Mouse (Mus musculus): ENCODE data around the gene Nod1. TPM values are rescaled to one million over a fixed set of nuclear protein-coding genes. Genes with fewer than 3 reads are reported as not detected.

The Nod1 gene
- polyA plus RNA-seq, 1 experiment: 10.2 TPM

DNA sequence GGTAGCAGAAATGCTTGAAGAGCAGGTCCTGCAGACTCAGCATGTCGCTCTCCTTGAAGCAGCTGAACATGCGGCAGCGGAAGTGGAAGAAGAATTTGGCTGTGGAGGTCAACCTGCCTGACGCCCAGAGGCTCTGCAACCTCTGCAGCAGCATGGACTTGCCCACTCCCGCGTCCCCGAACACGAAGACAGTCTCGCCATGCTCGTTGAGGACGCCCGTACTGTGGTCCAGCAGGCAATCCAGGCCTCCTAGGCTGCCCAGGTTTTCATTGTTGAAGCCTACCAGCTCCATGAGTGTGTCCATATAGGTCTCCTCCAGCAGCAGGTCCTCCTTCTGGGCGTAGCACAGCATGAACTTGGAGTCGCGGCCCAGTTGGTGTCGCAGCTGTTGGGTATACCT lies 27.9 kb downstream of the Nod1 start:
- DNase-seq (ENCODE audit: low read depth, low spot score): no peak
- WGBS: 94% methylated on average over 16 of the region's 16 CpGs

DNA sequence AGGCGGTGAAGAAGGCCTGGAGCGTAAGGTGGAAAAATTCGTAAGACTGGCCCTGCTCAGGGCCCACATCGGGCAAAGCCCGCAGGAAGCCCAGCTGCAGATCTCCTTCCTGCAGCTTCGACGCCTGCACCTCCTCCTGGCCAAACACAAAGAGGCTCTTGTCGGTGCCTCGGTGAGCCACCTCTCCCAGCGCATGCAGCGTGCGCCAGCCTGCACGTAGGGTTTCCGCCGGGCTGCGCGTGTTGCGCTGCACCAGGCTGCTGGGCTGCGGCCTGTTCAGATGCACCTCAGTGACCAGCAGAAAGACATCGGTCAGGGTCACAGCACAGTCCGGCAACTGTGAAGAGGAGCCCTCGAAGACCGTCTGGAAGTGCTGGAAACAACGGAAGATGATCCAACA lies 28.7 kb downstream of the Nod1 start:
- WGBS: 87% methylated on average over 24 of the region's 24 CpGs
- no peak for DNase-seq (ENCODE audit: low read depth, low spot score)

DNA sequence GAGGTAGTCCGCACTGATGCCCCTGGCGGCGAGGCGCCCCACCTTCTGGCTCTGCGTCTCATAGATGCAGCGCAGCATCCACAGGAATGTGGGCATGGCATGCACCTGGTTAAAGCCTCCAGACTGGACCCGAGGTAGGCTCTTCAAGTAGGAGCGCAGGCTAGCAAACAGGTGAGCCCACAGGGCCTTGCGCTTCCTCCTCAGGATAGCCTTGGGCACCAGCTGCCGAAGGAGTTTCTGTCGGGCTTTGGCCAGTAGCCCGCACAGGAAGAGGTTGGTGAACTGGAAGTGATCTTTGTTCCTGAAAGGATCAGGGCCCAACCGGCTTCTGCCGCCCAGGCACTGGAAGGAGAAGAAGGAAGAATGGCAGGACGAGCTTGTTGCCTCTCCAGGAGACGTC lies 29.1 kb downstream of the Nod1 start:
- DNase-seq (ENCODE audit: low read depth, low spot score): no peak
- 83% methylated on average over 16 of the region's 16 CpGs for WGBS

DNA sequence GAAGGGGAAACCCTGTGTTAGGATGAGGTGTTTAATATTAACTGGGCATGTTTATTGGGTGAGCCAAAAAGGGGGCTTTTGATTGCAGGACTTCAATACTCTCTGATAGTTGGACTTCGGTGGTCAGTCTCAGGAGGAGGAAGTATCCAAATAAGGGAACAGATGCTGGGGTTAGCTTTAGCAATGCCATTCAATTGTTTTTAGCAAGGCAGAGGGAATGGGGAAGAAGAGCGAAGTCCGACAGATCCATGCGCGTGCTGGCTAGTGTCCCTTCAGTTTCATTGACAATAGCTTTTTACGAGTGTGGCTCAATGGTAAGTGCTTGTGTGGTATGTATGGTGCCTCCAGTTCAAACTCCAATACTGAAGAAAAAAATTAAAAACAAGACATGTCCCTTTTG lies 31.3 kb downstream of the Nod1 start:
- no peak for DNase-seq (ENCODE audit: low read depth, low spot score)
- 76% methylated on average over 6 of the region's 6 CpGs for WGBS

DNA sequence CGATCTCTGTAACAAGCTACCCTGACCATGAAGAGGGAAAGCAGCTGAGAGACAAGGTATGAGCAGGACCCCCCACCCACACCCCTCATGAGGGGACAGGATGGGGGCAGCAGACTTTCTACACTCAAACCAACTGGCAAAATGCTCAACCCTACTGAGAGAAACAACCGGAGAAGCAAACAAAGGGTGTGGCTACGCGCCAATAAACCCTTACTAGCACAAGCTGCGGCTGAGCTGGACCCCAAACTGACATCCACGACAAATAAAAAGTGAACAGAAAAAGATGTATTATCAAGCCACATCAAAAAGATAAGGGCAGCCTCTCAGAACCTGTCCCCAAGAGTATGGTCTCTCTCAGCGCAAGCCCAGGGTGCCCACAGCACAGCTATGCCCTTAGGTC lies 32.3 kb downstream of the Nod1 start:
- no peak for DNase-seq (ENCODE audit: low read depth, low spot score)
- 34% methylated on average over 7 of the region's 7 CpGs for WGBS

DNA sequence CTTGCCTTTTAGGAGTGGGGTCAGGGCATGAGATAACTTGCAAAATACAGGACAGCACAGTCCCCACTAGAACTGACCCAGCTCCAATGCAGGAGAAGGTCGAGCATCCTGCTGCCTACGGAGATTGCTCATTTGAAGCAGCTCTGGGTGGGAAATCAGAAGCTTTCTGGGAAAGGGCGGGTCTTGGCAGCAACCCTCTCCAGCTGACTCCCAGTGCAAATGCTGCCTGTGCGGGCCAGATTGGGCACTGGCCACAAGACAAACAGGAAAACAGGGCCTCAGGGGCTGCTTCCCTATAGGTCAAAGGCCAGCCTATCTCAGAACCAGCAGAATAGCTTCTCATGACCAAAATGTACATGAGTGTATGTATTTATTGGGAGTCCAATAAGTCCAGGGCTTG lies 32.8 kb downstream of the Nod1 start:
- DNase-seq (ENCODE audit: low read depth, low spot score): no peak
- WGBS: 33% methylated on average over 4 of the region's 4 CpGs

DNA sequence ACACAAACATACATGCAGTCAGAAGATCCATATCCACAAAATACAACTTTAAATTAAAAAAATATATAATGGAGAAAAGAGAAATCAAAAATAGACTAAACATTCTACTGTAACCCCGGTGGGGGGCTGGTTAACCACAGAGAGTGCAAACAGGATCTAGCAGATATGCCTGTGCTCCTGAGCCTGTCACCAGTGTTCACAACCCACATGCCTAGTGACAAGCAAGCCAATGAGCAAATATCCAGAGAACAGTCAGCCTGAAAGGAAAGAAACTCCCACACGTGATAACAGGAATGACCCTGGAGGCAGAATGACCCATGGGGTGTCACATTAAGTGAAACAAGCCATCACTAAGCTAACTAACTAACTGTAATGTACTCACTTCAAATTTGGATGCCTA lies 35.9 kb downstream of the Nod1 start:
- 86% methylated on average over 2 of the region's 2 CpGs for WGBS
- DNase-seq (ENCODE audit: low read depth, low spot score): no peak

DNA sequence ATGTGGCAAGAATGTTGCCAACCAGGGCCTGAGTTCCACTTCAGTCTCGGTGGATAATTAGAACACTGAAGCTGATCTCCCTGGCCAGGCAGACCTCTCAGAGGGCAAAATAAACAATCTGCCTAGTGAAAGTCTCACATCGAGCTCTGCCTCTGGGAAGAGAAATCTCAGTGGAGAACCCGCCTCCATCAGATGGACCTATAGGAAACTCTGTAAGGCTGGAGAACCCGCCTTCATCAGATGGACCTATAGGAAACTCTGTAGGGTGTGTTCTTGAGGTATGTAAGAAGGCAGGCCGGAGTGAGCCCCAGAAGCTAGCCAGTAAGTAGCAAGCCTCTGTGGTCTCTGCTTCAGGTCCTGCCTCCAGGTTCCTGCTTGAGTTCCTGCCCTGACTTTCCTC lies 37.5 kb downstream of the Nod1 start:
- DNase-seq (ENCODE audit: low read depth, low spot score): no peak

DNA sequence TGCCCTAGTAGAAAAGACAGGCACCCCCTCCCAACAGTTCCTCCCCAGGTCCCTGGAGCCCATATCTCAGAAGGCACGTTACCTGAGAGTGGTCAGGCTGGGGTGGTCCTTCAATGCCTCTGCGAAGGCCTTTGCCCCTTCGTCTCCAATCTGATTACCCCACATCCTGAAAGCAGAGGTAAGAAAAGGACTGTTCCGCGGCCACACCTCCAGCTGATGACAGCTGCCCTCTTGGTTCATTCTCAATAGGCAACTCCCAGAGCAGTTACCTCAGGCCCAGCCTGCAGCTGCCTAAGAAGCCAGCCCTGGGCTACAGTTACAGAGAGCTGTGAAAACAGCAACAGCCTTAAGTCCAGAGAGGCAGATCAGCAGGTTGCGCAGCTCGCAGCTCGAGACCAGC lies 38.1 kb downstream of the Nod1 start:
- 89% methylated on average over 8 of the region's 8 CpGs for WGBS

More for the DNA sequence above, 37.5 kb downstream of the Nod1 start:
- WGBS: 77% methylated on average over 5 of the region's 5 CpGs

DNA sequence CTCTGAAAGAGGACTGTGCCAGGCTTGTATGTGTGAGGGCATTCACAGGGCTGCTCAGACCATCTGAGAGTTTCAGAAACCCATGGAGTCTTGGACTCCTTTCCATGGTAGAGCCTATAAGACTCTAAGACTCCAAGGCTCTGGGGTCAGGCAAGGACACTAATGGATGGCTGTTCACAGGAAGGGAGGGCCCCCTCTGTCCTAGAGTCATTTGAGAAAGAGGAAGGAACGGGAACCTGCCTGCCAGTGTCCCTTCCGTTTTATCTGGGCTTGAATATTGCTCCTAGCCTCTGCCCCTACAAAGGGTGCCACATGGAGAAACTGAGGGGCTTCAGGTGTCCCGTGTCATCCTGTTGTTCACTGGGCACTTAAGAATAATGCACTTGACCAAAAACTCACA lies 38.5 kb downstream of the Nod1 start:
- 86% methylated on average over 3 of the region's 3 CpGs for WGBS
- DNase-seq (ENCODE audit: low read depth, low spot score): no peak

More for the DNA sequence above, 38.1 kb downstream of the Nod1 start:
- no peak for DNase-seq (ENCODE audit: low read depth, low spot score)

DNA sequence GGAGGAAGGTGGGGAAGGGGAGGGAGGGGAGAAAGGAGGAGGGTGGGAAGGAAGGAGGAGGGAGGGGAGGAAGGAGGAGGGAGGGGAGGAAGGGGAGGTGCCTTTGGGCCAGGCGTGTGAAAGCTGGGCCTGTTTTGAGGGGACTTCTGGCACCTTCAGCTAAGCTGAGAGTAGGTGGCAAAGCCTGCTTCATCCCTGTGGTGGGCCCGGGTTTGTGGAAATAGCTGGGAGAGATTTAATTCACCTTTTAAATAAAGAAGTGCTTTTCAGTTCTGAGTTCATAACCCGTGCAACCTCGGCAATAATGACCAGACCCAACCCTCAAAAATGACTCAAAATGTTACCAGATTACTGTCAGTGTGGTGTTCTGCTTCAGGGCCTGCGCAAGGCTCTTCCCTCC lies 39.2 kb downstream of the Nod1 start:
- DNase-seq (ENCODE audit: low read depth, low spot score): no peak
- WGBS: 83% methylated on average over 5 of the region's 5 CpGs

DNA sequence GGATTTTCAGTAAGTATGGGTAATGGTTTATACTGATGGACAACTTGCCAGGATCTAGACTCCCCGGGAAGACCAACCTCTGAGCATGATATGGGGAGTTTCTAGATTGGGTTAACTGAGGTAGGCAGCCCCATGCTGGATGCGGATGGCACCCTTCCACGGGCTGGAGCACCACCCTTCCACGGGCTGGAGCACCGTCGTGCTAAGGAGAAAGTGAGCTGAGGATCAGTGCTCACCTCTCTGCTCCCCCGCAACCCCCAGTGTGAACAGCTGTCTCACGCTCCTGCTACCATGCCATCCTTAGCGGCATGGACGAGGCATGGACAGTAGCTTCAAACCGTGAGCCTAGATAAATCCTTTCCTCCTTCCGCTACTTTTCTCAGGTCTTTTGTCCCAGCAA lies 39.9 kb downstream of the Nod1 start:
- 94% methylated on average over 12 of the region's 12 CpGs for whole genome bisulfite sequencing
- no peak for DNase-seq (ENCODE audit: low read depth, low spot score)

DNA sequence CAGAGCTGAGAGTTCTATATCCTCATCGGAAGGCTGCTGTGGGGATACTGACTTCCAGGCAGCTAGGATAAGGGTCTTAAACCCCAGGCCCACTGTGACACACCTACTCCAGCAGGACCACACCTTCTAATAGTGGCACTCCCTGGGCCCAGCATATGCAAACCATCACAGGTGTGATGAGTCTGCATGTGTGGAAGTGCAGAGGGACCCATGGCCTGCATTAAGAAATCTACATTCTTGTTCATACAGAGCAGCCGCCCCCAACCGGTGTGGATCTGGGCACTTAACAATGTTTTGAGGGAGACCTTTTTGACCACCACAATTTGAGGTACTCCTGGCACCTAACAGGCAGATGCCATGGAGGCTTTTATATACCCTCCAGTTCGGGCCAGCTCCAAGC lies 40.8 kb downstream of the Nod1 start:
- DNase-seq (ENCODE audit: low read depth, low spot score): no peak
- 98% methylated on average over 4 of the region's 4 CpGs for WGBS

DNA sequence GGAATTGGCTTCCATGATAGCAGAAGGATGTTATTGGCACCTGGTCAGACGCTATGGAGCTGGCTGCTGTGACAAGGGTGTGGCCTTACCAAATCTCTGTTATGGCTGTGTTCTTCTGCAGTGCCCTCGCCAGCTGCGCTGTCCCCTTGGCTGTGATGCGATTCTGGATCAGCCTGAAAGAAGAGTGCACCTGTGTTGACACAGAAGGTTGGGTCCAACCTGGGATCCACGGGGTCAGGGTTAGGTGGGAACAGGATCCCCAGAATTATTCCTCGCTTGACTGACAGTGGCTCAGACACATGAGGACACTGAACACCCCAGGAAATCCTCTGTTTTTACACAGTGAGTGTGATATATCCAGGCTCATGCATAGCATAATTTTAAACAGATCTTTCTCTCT lies 44.5 kb downstream of the Nod1 start:
- no peak for DNase-seq (ENCODE audit: low read depth, low spot score)
- 62% methylated on average over 6 of the region's 6 CpGs for WGBS

DNA sequence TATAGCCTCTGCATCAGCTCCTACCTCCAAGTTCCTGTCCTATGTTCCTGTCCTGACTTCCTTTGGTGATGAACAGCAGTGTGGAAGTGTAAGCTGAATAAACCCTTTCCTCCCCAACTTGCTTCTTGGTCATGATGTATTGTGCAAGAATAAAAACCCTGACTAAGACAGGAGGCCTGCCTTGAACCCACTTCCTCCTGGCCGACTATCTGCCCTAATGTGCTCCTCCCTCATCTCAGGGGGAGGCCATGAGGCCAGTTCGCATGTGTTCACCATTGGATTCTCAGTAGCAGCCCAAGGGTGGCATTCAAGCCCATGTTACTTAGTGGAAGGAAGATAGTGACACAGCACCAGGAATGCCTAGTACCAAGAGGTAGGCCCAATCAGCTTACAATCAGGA lies 45.5 kb downstream of the Nod1 start:
- DNase-seq (ENCODE audit: low read depth, low spot score): no peak
- WGBS: 77% methylated on average over 2 of the region's 2 CpGs

DNA sequence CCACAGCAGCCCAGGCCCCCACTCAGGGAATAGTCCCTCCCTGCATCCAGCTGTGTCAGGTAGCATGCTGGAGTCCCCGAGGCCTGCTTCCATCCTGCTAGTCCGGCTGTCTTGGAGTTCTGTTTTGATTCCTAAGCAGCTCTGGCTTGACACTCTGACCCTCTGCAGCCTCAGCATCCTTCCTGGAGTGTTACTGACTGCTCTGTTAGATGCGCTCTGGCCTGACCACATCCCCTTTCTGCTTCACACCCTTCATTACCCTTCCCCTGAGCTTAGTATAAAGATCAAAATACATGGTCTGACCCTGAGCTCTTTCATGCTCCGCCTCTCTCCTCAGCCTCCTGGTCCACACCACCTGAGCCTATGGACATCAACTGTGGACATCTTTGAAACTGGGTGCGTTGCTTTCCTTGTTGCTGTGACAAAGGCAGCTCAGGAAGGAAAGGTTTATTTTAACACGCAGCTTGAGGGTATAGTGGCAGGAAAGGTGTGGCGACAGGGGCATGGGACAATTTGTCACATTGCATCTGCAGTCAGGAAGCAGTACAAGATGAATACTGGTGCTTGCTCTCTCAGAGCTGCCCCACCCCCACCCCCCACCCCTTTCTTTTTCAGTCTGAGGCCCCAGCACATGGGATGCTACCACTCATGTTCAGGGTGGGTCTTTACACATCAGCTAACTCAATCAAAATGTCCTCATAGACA lies 46.5 kb downstream of the Nod1 start:
- DNase-seq (ENCODE audit: low read depth, low spot score): no peak
- 79% methylated on average over 7 of the region's 7 CpGs for whole genome bisulfite sequencing

DNA sequence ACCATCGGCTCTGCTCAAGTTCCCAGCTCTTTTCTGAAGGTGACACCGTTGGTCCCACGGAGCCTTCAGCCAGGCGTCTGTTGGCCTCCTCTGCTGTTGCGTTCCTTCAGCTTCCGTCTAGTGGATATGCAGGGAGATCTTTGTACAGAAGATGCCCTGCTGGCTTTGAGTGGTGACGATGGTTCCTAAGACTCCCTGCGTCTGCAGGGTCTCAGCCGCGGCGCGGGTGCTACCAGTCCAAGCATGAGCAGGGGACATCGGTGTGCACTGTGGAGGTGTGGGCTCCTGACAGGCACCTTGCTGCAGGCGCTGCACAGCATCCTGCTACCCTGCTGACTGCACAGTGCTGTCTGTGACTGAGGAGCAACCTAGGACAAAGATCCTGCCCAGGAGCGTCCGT lies 47.9 kb downstream of the Nod1 start:
- DNase-seq (ENCODE audit: low read depth, low spot score): no peak
- 95% methylated on average over 16 of the region's 16 CpGs for WGBS

DNA sequence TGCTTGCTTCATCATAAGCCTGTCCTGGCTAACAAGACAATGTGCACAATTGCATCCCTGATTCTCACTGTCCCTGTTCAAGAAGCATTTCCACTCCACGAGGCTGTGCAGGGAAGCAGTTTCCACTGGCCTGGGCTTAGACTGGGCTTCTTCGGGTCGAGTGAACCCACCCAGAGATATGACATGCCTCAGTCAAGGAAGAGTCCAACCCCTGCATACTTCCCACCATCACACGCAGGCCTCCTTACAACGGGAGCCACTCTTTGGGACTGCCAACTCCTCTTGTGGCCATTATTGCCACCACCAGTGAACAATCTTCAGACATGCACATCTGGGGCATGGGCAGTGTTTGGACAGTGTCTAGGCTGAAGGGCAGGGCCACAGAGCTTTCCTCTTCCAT lies 53.9 kb downstream of the Nod1 start:
- whole genome bisulfite sequencing: 74% methylated on average over 5 of the region's 5 CpGs
- DNase-seq (ENCODE audit: low read depth, low spot score): no peak

DNA sequence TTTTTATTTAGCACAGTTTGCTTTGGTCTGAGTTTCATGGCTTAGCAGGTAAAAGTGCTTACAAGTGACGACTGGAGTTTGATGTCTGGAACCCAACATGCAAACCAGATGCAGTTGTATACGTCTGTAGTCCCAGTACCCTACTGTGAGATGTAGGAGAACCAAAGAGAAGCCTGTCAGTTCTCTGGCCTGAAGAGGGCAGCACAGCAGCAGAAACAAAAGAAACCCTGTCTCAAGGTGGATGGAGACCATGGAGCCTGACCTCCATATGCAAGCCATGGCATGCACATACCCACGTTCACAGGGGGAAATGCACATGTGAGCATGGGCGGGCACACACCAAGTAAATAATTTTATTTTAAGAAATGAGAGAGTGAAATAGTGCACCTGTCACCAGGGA lies 54.9 kb downstream of the Nod1 start:
- 19% methylated on average over 4 of the region's 4 CpGs for WGBS
- peak; percentile 50 for DNase-seq (ENCODE audit: low read depth, low spot score)

DNA sequence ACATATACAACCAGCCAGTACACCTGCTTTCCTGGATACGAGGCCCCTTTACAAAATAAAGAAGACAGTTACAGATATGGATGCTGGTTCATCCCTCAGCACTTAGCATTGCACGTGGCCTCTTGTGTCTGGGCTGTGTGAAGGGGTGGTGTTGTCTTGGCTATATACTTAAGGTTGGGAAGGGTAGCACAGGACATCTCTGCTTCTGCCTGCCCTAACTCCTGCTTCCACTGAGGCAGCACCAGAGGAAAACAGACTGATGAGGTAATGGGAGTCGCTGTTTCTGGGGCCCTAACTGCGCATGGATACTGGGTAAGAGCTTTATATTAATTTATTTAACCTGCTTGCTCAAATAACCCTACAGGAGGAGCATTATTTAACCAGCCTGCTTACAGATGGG lies 55.5 kb downstream of the Nod1 start:
- 76% methylated on average over 4 of the region's 4 CpGs for WGBS
- DNase-seq (ENCODE audit: low read depth, low spot score): no peak

DNA sequence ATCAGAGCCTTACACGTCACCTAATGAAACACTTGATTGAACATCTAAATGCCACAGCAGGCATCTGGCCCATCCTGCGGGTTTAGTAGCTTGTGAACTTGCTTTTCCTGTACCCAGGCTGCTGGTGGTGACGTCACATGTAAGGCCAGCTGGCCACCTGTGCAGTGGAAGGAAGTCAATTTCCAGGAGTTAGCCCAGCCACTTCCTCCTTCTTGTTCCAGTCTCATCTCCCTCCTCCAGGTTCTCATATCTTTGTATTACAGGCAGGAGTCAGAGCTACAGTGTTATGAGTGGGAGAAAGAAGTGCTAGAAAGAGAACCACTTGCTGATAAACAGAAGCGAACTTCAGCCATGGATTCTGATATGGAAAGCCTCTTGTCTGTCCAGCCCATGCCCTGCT lies 56.2 kb downstream of the Nod1 start:
- 39% methylated on average over 4 of the region's 4 CpGs for WGBS

DNA sequence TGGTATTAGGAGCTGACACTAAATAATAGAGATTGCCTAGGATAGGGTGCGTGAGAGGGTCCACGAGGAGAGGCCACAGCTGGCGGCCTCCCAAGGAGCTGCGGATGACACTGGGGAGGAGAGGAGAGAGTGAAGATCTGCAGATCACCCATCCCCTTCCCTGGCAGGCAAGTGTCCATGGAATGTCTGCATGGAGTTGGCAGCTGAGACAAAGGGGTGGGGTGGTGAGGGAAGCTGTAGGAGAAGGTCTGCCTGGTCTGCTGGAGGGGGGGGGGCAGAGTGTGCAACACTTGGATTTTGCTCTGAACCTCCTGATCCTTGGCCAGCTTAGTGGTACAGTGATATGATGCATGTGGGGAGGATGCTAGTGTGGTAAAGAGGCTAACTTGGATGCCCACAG lies 57.4 kb downstream of the Nod1 start:
- DNase-seq (ENCODE audit: low read depth, low spot score): no peak
- 77% methylated on average over 4 of the region's 4 CpGs for WGBS

More for the DNA sequence above, 56.2 kb downstream of the Nod1 start:
- DNase-seq (ENCODE audit: low read depth, low spot score): no peak

All from large intestine, adult 2 months (tissue).